Mouse (Mus musculus) liver, embryonic 14.5 days (tissue): Measurements from ENCODE around the gene Dnaaf2.
A peak's percentile ranks its signal among the peaks of the same experiment; 100 is the strongest.

ENCODE experiments used
- CTCF ChIP-seq: IDR thresholded peaks from 2 replicates; pipeline ENCODE4 v1.5.1; 2016; ENCODE audit warnings: antibody characterized with exemption, low read depth, control low read depth
- EP300 ChIP-seq: IDR thresholded peaks from 2 replicates; pipeline ENCODE4 v1.6.1; 2016; ENCODE audit warnings: antibody characterized with exemption, low read depth

GRCm38 (mm10) chr12:69159578-69159940, 38.7 kb downstream of the Dnaaf2 start:
- TF ChIP-seq CTCF (peak; percentile 77), EP300 (0 out of 2 replicates have a peak, but pooled peaks have one; percentile 7)
